Mouse (Mus musculus): ENCODE measurements at regions not wholly inside any gene's neighbourhood (a gene's known extent, or its start where the extent isn't known, plus 50 kb on each side); places are given as distances from the start of the nearest gene placed in this dataset.

DNA sequence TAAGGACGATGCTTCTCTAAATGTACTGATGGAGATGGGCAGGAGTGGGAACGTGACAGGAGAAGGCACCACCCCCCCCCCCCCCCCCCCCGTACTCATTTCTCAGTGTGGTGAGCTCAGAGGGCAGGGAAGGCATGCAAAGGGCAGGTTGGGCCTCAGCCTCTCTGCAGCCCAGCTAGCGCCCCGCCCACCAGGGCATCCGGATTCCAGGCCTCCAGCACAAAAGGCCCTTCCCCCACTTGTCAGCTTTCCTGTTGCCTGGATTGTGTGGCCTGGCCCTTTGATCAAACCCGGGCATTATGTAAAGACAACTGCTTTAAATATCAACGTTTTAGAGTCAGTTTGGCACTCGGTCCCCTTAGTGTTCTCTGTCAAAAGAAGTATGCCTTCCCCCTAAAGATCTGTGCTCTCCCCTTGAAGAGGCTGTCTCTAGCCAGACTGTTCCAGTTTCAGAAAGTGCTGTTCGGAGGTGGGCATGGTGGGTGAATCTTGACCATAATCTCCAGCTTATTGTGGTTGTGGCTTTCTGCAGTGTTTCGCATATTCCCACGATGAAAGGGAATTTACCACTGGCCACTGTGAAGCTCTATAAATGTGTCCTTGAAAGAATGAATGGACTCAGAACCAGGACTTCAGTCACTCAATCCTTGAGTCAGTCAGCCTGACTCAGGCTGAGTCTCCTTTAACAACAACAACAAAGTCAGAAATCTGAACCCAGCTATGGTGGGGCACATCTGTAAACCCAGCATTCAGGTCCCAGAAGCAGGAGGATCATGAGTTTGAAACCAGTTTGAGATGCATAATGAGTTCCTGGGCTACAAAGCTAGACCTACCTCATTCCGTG is 192.4 kb upstream of the Klf3 start:
- DNase-seq: peak; percentile 35

DNA sequence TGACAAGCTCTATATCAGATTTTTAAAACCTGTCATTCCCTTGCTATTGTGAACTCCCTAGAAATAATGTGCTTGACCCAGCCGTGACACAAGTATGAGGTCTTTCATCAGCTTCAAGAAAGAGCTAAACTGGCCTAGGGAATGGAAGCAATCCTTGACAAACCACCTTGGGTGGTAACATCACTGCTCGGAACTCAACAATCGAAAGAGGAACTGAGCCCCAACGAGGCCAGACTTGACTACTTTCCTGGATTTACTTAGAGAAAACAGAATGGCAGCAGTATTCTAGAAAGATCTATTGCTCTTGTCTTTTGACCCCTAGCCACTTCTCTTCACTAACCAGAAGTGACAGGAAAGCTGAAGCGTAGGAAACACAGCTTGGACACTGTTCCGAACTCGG is 191.2 kb upstream of the Klf3 start:
- no peak for DNase-seq

GRCm38 (mm10) chr5:64613696-64614095 is 189.5 kb upstream of the Klf3 start:
- no peak for DNase-seq

DNA sequence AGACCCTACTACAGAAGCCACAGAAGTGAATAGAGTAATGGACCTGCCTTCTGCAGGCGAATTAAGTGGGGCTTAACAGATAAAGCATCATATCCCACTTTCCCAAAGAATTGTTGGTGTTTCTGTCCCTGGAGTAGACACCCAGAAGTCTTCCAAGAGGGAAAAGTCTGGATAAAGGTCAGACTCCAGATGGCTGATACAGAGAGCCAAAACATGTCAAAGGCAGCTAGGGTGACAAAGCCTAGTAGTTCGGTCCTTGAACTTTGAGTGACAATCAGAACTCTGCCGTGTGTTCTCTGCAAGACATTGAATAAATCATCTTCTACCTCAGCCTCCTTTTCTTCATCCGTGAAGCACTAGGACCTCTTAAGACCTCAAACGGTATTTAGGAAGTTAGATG is 185.1 kb upstream of the Klf3 start:
- DNase-seq: no peak

DNA sequence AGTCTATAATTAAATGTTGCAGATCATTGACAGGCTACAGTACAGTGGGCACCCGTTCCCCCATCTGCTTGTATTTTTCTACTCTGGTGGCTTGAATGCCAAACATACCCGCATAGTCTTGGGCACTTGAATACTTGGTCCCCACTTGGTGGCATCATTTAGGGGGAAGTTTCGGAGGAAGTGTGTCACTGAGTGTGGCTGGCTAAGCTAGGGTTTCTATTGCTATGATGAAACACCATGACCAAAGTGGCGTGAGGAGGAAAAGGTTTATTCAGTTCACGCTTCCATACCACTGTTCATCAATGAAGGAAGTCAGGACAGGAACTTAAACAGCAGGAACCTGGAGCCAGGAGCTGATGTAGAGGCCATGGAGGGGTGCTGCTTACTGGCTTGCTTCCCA is 183.4 kb upstream of the Klf3 start:
- DNase-seq: no peak

- DNase-seq: no peak
These were observed 182.5 kb upstream of the Klf3 start for GRCm38 (mm10) chr5:64620726-64621125.

- no peak for DNase-seq
These were observed 181.8 kb upstream of the Klf3 start for GRCm38 (mm10) chr5:64621386-64621785.

DNA sequence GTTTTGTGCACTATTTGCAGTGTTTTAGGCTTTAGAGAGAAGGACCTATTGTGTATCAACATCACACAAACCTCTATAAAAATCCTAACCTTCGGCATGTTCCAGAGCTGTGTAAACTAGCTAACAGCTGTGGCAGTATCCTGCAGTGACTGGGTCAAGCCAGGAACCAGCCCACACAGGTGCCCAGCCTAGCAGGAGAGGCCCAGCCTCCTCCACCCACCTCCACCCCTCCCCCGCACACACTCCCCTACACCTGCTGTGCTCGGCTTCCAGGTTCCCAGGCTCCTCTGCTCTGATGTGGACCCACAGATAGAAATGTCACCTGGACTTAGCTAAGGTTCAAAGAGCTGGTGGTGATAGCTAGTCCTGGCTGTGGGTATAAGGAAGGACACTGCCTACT is 179.5 kb upstream of the Klf3 start:
- DNase-seq: no peak

DNA sequence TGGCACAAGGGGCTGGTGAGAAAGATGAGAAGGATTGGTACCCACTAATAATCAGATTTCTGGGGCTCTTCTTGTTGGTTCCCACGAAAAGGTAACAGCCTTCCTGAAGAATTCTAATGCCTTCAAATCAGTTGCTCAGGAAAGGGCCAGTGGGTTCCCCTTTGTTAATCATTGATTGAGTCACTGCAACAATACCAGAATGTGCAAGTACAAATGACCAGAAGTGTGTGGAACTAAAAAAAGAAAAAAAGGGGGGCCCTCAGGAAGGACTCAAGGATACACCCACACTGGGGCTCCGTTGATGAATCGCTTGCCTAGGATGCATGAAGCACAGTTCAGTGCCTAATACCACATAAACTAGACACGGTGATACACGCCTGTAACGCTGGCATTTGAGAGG is 179.0 kb upstream of the Klf3 start:
- DNase-seq: no peak

- DNase-seq: no peak
These were observed 177.8 kb upstream of the Klf3 start for GRCm38 (mm10) chr5:64625421-64625820.

- DNase-seq: no peak
These were observed 177.3 kb upstream of the Klf3 start for GRCm38 (mm10) chr5:64625841-64626298.

DNA sequence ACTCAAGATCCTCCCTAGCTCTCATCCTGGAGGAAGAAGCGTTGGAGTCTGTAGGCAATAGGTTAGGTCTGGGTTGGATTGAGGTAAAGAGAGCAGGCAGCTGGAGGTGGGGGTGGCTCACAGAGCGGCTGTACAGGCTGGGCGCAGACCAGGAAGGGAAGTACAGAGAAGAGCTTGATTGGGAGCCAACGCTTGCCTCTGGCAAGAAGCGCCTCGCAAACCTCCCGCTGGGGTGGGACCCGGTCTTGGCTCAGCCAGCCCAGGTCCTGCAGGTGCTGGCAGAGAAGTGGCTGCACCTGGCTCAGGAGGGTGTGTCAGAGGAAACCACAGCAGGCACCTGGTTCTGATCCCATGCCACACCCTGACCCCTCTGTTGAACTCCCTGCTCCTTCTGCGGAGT is 176.8 kb upstream of the Klf3 start:
- peak; percentile 31 for DNase-seq

GRCm38 (mm10) chr5:64630582-64630981 is 172.6 kb upstream of the Klf3 start:
- DNase-seq: no peak

- no peak for DNase-seq
These were observed 171.0 kb upstream of the Klf3 start for GRCm38 (mm10) chr5:64632171-64632570.

DNA sequence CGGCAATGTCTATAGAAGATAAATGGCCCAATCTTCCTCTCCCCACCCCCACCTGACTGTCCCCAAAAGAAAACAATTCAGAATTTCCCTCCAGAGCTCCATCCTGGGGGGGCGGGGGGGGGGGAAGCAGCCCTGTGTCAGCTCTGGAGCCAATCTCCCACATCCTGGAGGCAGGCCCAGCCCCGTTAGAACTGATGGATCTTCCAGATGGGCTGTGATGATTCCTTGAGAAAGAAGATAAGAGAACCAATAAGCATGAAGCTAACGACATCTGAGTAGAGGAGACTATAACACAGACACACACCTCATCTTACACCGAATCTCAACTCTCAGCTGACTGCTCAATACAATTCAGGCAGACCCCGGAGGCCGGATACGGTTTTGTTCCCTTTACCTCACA is 169.2 kb upstream of the Klf3 start:
- no peak for DNase-seq

DNA sequence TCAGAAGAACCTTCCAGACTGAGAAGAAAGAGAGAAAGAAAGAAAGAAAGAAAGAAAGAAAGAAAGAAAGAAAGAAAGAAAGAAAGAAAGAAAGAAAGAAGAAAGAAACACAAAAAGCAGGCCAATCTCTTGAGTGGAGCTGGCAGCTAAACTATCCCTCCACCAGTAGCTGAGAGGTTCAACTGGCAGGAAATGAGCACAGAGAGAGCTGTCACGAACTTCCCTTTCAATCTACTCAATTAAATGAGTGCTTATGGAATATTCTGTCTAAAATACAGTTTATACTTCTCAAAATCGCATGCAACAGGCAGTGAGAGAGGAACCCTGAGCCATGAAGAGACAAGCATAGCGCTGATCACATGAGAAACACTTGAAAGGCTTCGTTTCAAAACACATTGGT is 168.5 kb upstream of the Klf3 start:
- no peak for DNase-seq

DNA sequence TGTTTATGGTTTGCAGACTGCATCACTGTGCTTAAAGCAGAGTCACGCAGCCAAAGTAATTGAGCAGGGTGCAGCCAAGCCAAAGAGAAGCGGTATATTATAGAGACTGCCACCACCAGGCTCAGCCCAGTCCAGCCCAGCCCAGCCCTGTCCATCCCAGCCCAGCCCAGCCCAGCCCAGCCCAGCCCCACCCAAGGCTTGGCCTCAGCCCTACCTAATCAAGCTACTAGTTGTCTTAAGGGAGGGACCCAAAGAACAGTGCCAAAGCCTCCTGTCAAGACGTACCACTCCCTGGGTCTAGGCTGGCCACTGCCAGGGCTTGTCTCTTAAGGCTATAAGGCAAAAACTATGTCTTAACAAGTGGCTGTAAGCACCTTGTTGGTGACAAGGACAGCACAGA is 166.9 kb upstream of the Klf3 start:
- no peak for DNase-seq

GRCm38 (mm10) chr5:64643584-64643983 is 159.6 kb upstream of the Klf3 start:
- no peak for DNase-seq

DNA sequence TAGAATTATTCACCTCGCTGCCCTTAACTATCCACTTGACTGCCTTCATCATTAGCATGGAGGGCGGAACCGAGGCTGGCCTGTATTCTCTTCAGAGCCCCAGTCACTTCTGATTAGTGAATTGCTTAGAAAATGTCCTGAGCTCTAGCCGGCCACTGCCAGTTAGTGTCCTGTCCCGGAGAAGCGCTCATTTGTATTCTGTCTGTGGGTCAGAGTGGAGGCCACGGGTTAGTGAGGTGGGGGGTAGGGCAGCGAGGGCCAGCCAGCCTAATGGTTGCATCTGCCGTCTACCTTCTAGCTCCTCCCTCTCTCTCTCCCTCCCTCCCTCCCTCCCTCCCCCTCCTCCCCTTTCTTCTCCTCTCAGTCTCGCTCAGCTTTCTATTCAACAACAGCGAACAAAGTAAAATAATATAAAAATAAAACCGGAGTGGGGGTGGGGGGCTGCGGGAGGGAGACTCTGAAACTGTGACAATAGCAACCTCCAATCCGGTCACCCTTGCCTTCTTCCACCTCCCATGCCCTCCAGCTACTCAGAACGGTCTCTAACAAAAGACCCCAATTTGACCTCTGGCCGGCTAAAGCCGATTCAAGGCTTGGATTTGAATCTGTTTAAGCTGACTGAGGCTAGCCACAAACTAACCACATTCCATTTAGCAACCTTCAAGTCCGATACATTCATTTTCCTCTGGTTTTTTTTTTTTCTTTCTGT is 155.6 kb upstream of the Klf3 start:
- DNase-seq: peak; percentile 15

DNA sequence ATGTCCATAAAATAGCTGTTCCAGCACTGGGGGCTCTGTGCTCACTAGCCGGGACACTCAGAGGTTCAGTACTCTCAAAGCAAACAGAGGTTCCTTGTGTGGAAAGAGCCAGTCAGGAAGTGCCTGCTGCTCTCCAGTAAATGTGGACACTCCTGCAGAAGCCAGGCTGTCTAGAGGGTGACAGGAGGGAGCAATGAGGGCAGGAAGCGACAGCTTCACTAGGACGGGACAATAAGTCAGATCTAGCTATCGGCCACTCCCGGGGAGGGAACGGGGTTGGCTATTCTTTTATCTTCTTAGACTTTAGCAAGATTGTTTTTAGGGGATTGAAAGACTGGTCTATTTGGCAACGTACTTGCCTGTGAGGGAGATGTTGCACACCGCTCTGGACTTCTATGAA is 154.7 kb upstream of the Klf3 start:
- no peak for DNase-seq

DNA sequence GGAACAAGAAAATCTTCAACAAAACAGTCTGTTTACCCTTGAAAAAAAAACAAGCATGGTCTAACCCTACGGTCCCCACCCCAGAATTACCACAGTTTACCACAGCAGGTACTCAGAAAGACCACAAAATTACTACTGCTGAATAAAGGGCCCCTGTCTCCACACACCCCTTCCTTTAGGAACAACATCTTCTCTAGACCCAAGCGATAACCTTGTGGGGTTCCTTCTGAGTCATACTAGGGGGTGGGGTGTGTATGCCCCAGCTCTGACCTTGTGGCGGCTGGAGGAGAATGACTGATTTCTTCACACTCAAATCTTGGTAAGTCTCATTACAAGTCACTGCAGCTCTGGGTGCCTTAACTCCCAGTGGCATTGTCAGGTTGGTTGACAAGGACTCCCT is 151.8 kb upstream of the Klf3 start:
- DNase-seq: no peak

GRCm38 (mm10) chr5:64653764-64654163 is 149.4 kb upstream of the Klf3 start:
- DNase-seq: no peak

DNA sequence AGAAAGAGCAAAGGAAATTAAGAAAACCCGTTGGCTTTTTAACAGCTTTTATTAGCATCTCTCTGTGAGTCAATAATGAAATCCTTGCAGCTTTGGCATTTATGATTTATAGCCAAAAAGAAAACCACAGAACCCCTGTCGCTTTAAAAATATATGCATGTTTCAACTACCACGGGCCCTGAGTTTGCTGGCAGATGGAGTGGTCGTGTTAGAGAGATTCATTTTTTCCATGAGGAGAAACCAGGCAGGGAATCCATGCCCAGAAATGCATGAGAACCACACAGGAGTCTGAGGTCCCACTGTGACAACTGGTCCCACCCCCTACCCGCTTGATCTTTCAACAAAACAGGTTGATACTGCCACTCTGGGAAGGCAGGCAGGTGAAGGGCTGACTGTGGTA is 147.9 kb upstream of the Klf3 start:
- DNase-seq: no peak

- no peak for DNase-seq
These were observed 141.2 kb upstream of the Klf3 start for GRCm38 (mm10) chr5:64661959-64662358.

- no peak for DNase-seq
These were observed 140.7 kb upstream of the Klf3 start for GRCm38 (mm10) chr5:64662476-64662875.
